Mouse (Mus musculus) megakaryocyte-erythroid progenitor cell, adult 5-6 weeks (primary cell): ENCODE measurements around the gene Chrm2. TPM values are rescaled to one million over a fixed set of nuclear protein-coding genes. Genes with fewer than 3 reads are reported as not detected.

ENCODE experiments used
- ATAC-seq: replicated peaks from 2 replicates; pipeline ENCODE4 v1.8.0; 2016; ENCODE audit warnings: mild to moderate bottlenecking, inconsistent platforms; ENCODE audit not compliant: severe bottlenecking, poor library complexity, low FRiP score, low TSS enrichment
- total RNA-seq, 2 experiments: library from RNA; stranded (forward) in 1 of 2; stranded (reverse) in 1 of 2; fragments of 200-1000, 215-1000 nt in 1 of 2; fragments of >200 nt in 1 of 2; fragmentation: Nextera tagmentation in 1 of 2; gene quantifications; 2 replicates each; pipeline ENCODE4 v1.2.3; 2014 to 2017

Chrm2 gene
- total RNA-seq (2014; fragmentation: Nextera tagmentation): not detected in 2 replicates
- total RNA-seq (2017): not detected in 2 replicates

DNA sequence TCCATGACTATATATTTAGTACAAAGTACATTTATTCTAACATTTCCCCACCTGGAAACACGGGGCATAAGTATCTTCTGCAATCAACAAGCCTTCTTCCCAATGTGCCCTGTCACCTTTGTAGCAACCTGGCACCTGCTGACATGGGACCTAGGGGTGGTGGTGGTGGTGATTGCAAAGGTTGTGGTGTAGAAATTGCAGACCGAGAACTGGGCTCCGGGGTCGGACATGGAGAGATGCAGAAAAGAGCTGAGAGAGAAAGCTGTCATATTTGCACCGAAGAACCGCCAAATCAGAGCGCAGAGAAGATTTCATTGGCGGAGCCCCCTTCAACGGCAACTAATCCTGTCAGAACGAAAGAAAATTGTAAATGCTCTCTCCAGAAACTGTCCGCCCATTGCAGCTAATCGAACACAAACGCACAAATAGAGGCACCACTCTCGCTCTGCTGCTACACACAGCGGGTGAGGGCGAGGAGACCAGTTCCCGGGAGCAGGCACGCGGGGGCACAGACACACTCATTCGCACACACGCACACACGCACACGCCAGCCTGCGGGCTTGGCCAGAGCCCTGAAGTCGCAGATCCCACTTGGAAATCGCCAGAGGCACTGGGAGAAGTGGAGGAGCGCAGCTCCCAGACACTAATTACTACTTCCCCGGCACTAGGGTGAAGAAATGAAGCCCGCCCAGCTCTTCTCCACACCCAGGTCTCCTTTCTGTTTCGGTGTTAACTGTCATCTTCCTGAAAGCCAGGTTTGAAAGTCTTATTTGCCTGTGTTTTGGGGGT lies at the start of gene Chrm2:
Gene Chrm2 (plus strand): TSS at position 473 of the 789 bp plus-strand sequence.
- ATAC-seq: no peak

DNA sequence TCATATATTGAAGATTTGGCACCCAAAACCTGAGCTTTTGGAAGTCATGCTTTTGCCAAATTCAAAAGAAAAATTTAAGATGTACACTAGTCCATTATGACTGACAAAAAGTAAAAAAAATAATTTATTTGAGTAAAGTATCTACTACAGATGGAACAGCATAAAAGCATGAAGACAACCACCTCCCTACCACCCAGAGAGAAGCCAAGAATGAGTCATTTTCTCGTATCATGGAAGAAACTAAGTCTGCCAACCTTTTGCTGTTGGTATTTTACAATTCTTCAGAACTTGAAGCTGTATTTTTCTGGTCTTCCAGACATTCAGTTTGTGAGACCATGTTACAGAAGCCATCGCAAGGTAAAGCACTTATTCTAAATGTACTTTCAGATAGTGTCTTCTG lies 13.9 kb upstream of the Chrm2 start:
- no peak for ATAC-seq

DNA sequence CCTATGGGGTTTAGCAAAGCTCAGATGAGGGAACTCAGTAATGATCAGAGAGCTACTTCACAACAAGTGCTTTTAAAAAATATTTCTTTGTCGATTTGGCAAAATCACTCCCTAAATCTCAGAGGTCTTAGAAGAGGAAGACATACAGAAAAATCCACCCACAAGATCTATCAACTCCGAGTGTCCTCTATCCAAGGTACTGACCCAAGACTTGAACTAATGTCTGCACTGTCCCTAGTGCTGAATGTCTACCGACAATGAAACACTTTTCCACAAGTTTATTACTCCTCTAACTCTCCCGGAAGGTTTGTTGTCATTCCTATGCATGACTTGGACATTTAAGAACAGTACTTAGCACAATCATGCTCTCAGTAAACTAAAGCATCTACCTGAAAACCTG lies 9.9 kb upstream of the Chrm2 start:
- ATAC-seq: no peak

DNA sequence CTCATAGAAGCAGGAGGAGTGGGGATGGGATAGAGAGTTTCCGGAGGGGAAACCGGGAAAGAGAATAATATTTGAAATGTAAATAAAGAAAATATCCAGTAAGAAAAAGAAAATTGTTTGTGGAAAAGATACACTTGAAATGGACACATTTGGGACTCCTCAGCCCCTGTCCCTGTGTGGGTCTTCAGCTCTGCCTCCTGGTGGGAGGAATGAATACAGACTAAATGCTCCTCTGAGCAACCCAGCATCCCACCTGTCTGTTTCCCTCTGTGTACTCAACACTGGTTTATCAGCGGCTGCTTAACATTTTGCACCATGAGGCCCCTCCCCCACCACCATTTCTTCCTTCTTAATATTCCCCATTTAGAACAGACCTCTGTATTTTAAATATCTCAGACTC lies 3.8 kb upstream of the Chrm2 start:
- ATAC-seq: no peak

DNA sequence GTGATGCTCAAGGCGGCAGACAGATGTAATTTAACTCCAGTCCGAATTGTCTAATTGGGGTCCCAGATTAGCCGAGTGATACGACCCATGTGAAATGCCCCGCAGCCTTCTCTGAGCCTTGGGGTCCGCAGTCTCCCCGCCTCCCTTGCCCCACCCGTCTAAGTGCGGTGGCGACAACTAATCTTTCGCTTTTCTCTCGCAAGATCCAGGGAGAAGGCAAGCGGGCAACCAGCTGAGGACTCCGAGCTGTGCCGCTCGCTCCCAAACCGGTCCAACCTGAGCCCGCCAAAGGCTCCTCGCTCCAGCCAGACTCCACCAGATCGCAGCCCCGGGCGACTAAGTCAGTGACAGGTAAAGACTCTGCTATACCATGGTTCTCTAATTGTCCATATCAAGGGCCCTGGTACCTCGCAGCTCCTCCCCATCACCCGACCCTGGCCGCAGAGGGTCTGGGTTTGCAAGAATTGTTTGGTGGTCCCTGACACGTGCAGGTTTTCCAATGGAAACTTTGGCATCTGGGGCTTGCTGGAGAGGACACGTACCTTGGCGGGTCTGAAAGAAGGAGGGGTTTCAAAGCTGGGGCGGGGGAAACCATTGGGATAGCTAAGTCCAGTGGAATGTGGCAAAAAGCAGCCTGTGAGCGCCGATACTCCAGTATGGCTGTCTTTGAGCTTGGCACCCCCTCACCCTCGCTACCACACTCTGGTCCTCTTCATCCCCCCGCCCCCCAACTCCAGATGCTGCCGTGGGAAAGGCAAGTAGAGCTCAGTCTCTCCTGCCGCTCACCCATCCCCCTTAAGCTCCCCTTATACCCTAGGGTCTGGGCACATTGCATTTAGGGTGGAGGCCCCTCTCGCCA lies 746 bp downstream of the Chrm2 start:
- ATAC-seq: no peak

DNA sequence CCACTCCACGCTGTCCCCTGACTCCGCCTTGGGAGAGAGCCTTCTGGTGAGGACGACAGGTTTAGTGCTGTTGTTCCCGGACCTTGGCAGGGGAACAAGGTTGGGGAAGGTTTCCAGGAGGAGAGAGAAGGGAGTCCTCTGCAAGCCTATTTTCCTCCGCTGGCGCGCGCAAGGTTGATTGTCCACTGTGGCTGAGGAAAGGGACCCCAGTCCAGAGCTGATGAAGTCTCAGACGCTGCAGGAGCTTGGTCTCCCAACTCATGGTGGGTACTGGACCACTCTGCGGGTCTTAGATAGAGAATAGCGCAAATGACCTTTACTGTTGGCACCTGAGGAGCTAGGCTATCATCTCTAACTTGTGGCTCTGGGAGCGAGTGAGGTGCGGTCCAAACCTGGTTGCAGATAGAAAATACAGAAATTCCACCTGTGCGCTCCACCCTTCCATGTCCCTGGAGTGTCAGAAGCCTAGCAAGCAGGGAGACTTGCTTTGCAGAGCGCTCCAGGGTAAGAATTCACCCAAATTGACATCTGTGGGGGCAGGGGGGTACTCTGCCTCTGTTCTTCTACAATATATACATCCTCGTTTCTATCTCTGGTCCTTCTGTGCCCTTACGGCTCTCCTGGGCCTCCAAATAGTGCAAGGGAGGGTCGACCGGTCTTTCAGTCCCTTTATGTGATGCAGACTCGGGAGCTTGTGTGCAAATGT lies 1.5 kb downstream of the Chrm2 start:
- ATAC-seq: no peak

DNA sequence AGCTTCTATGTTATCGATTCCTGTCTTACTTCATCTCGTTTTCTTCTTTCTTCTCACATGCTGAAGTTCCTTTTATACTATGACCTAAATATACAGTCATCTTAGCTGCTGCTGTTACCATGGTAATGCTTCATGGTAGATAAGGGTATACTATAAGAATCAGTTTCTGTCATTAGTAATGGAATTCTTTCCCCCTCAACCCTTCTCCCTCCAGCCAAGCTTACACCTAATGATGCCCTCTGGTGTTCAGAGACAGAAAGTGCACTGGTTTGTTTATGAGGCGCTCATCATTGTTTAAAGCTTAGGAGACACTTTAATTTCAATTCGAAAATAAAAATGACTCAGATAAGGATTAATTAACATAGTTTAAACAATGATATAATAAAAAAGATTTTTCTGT lies 5.8 kb downstream of the Chrm2 start:
- no peak for ATAC-seq

DNA sequence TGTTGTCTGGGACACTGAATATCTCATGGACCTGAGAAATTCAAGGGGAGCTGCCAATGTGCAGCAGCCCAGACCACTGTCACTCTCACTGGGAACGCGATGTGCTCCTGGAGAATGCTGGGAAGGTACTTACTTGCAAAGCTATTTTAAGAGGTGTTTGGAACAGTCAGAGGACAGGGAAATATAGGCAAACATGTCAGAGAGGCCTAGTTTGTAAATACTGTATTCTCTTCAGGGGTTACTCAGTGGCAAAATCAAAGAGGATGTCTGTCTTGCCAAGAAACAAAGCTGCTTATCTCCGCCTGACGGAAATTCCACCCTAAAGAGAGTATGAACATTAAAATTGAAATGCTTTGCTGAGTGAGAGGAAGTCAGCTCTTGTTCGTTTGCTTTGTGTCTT lies 17.3 kb downstream of the Chrm2 start:
- ATAC-seq: no peak

DNA sequence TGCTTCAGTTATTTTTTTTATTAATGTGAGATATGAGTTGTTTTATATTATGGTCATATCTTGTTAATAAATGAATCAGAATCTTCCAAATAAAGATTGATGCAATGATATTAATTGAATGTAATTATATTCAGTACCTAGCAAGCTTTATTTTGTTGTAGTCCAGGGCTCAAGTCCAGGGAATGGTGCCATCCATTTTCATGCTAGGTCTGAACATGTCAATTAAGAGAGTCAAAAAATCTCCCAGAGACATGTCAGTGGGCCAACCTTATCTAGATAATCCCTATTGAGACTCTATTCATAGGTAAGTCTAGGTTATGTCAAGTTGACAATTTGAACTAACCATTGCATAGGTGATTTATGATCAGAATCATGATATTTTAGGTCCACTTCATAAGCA lies 21.1 kb downstream of the Chrm2 start:
- no peak for ATAC-seq

DNA sequence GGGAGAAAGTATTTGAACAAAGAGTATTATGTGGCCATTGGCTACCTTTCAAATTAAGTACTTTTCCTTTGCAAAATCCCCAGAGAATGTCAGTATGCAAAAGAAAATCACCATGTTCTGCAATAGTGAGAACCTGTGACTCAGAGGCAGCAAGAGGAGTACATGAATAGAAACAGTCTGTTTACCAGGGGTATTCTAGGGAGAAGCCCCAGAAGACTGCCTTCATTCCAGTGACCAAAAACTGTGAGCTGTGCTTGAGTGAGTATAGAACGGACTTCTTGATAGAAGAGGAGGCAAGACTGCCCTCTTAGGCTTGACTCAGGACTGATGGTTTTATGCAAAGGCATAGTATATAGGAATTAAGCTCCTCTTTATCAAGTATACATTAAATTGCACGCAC lies 22.2 kb downstream of the Chrm2 start:
- ATAC-seq: no peak

DNA sequence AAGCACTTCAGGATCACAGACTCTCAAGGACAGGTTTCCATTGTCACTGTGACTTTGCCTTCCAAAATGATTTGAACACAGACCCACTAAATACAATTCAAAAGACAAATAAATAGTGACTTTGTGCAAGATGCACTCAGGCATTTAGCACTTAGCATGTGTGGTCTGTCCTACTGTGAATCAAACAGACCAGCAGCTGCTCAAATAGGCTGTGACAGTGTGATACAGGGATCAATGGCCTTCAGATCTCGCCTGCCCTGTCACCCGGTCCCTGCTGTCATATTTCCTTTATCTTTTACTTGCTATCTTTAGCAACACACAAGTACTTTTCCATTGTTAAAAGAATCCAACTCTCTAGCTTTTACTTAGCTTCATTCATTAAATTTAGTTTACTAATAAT lies 31.8 kb downstream of the Chrm2 start:
- ATAC-seq: no peak

DNA sequence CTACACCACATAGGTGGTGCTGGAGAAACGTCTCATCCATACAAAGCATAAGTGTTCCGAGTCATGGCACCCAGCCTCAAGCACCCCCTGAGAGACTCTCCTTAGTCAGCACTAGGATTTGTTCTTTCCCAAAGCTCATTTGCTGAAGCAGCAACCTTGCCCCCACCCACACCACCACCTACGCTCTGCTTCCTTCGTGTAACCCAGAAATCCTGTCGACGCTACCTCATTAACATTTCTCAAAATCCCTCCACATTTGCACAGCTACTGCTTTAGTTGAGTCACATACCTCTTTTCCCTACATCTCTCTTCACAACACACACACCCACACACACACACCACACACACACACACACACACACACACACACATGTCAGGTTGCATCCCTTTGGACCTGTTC lies 50.1 kb downstream of the Chrm2 start:
- ATAC-seq: no peak

DNA sequence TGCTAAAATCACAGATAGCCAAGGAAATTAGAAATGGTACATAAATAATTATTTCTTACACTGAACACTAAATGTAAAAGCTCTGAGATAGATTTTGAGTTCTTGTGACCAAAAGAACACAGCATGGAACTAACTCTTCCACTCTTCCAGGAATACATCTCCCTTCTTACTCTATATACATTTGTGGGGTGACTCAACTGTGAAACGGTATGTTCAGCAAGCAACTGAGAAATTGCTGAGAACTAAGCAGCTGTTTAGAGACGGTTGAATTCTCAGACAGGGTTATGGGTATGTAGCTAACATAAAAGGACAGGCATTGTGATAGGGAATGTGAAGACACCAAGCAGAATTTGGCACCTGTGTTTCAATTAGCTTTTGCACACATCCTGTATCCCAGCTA lies 51.3 kb downstream of the Chrm2 start:
- ATAC-seq: no peak

DNA sequence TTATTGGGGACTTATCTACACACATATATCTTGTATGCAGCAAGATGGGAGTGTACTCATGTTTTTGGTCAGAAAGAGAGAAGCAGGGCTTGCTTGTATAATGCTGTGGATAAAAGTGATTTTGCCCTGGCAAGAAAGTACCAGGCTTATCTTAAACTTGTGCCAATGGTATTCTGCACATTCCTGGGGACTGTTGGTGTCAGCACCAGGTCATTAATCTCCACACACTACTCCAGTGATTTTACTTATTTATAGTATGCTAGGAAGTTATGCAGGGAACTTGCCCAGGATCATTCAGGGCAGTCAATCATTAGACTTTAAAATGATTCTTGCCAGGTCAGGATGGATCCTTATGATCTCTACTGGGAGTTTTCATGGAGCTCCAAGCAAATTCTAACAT lies 63.6 kb downstream of the Chrm2 start:
- no peak for ATAC-seq

DNA sequence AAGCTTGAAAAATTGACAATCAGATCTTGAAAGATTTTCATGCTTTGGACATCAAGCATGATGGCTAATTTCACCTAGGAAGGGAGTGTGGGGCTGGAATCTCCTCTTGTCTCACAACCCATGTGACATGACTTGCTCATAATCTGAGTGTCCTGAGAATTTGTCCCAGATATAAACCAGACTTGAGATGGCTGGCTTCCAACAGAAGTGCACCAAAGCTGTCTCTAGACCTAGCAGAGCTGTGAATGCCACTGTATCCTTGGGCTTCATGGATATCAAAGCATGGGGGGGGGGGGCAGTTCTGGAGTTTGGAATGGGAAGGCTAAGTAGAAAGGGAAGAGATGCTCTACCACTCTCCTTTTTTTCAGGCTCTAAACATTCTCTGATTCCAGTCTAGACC lies 67.2 kb downstream of the Chrm2 start:
- no peak for ATAC-seq

DNA sequence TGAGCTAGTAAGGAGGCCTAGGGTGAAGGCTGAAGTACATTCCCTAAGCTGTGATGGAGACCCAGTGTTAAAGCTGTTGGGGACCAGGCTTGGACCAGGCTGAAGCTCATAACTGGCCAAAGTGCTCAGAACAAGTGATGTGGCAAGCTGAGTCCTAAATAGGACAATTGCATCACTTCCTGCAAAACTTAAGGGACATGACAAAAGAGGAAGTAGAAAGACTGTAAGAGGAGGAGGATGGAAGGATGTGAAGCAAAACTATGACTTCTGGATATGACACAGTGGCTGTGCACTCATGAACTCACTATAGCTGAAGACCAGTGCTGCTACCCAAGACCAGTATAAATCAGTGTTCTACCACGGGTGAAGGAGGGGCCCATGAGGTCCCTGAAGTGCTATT lies 69.1 kb downstream of the Chrm2 start:
- no peak for ATAC-seq

DNA sequence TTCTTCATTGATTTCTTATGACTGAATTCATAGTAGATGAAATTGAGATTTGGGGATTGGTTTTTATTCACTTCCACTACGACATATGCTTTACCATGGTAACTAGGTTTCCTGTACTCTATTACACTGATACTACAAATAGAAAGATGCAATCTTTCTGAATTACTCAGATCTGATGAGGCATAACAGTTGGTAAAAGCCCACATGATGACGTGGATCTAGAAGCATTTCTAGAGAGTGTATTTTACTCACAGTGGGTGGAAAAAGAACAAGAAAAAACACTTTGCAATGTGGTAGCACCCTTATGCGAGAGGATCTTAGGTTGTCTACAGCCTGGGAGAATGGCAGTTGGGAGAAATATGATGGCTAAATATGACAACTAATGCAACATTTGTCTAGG lies 76.1 kb downstream of the Chrm2 start:
- ATAC-seq: no peak

DNA sequence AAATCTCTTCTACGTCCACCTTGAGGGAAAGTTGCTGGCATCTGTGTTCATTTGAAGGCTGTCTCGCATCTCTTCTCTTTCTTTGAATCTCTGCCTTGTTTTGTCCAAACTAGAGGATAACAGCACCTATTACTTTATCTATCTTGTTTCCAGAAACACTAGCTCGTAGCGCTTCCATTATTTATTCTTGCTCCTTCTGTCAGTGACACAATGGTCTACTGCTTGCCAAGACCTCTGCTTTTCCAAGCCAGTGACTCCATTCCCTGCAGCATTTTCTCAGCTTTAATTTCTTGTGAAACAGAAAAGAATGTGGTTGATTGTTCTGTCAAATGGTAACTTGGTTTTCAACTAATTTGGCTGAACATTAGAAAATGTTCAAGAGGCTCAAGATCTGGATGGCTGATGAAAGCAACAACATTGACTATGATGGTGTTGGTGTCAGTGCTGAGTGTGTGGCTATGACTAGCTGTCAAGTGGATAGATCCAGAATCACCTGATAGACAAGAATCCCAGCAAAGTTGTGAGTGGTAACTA lies 96.3 kb downstream of the Chrm2 start:
- ATAC-seq: no peak

DNA sequence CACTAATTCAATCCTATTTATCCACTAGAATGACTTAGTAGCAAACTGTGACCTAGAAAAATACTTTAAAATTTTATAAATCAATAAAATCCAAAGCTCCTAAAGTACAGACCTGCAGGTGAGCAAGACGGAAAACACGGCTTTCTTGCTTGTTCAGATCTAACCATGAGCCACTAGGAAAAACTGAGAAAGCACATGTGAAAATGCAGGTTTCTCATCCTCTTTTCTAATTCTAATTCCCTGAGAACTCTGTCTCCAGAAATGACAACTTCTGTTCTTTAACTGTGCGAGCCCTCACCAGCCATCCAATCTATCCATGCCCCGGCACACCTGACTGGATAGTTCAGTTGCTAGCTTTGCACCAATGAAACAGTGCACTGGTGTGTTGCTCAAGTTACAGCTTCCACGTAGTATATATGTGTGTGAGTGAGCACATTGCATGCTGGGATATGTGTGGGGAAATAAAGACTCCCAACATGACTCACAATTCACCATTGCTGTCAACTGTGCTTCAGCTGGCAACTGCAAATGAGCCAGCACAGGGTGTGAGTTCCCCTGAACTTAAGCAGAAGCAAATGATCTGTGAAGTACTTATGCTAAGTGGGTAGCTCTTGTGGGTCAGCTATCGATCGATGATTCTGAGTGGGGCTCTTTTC lies 119.3 kb downstream of the Chrm2 start:
- ATAC-seq: no peak

DNA sequence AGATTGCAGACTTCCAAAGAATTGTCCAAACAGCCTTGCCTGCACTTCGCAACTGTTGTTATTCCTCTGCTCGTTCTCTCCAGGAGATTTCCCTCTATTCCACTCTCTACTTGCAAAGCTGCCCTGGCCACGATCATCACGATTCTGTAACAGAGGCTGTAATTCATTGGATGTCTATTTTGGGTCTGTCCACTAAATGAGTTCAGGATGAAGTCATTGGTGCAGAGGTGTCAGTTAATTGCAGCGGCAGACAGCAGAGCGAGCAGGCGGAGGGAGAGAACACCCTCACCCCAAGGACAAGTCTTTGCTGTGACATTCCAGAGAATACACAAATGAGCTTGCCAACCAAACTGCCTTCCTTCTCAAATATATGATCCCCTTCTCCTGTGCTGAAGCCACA lies 120.1 kb downstream of the Chrm2 start:
- ATAC-seq: no peak
